Mouse (Mus musculus) spleen, postnatal 36 days (tissue): ENCODE measurements at regions not wholly inside any gene's neighbourhood (a gene's known extent, or its start where the extent isn't known, plus 50 kb on each side); places are given as distances from the start of the nearest gene placed in this dataset.

Experiments
- DNase-seq, 2 experiments: peaks; one replicate each; pipeline ENCODE4 v3.0.0; 2022; ENCODE audit warnings: low spot score in 2 of 2, mixed read lengths in 1 of 2

DNA sequence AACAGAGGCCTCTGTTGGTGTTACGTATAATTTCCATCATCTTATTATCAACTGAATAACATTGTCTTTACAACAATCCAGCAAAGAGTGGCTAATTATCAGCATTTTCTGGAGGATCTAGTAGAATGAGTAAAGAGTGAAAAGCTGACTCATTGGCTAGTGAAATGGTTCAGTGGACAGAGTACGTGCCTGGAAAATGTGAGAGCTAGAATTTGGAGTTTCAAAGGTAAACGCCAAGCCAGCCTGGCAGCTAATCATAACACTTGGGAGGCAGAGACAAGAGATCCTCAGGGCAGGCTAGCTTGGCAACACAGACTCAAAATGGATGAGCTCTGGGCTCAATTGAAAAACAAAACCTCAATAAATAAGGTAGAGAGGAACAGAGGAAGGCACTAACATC, 2628.0 kb upstream of the Gm7489 start:
- no peak for DNase-seq

DNA sequence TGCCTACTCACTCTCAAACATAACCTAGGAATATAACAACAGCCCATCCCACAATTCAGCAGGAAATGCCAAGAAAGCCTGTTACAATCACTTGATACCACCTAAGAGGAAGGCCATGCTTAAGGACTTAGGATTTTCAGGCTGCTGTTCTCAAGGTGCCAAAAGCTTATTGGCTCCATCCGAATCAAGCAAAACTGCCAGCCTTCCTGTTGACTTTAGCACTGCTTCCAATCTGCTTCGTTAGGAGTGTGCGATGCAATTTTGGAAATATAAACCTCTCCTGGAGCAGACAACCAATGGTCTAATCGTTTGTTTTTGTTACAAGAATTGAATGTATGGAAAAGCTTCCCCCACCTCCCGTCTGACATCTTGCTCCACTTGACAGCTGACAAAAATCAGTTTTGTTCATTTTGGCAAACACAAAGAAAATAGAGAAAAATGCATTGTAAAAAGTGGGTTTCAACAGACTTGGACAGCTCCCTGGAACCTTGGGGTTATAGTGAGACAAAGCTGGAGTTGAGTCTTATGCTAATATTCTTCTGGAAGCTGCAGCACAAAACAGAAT, 2620.0 kb upstream of the Gm7489 start:
- DNase-seq, result no peak

DNA sequence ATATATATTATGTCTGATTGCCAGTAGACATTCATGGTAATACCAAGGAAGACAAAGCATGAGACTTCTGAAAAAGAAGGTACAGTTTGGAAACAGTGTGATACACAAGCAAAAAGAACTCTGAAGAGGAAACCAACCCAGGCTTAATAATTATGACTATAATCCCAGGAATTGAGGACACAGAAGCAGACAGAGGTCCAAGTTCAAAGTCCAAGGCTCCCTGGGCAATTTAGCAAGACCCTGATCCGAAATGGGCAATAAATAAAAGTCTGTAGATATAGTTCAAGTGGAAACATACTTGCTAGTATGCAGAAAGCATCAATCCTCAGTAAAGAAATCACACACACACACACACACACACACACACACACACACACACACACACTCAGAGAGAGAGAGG, 2618.7 kb upstream of the Gm7489 start:
- no peak for DNase-seq

DNA sequence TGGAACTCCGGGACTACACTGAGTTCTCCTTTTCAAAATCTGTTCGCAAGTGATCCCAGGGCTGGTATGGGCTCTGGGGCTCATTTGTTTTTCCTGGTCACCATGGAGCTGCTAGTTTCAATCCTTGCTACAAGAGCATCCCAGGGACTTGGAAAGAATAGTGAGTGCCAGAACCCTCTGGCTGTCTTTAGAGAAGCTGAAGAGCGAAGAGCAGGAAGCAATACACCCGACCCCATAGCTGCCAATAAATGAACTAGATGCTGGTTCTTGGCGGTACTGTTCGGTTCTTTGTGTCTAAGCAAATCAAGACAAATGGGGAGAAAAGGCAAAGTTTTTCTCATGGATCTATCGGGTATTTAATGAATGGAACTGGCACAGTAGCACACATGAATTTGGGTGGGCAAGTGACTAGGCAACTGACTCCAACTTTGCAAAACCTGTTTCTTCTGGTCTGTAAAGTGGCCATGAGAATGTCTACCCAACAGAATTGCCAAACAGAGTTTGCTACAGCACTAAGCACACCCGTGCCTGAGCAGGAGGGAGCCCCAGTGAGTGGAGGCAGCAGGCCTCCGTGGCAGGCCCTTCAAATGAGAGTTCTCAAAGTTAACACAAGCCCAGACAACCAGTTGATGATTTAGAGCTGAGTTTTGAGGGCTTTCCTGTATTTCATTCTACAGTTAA, 2612.9 kb upstream of the Gm7489 start:
- no peak for DNase-seq

DNA sequence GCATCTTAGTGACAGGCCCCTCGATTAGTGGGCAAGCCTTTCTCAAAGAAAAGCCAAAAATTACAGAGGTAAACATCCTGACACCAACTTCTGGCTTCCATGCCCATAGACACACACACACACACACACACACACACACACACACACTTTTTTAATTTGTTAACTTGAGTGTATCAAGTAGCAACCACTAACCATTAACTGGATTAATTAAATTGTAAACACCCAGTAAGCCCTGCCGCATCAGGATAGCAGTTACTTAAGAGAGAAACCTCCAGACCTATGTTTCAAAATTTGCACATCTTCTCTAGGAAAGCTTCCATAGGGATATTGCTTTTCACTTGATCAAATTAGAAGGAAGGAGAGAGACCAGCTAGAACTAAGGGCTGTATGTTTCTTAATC, 2599.4 kb upstream of the Gm7489 start:
- DNase-seq, result no peak

DNA sequence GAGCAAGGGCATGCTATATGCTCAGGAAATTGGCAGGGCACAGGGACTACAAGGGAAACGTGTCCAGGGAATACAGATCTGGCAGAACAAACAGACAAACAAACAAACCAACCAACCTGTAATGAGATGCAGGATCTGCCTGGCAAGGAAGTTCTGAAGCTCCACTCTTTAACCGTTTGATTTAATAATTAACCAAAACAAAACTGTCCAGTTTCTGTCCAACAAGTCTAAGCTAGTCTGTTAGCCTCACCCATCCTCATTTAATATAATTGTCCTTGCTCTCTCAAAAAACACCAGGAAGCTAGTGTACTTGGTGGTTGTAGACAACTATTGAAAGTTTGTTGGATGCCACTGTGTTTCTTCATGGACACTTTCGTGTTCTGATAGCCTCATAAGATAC, 2598.4 kb upstream of the Gm7489 start:
- no peak for DNase-seq

DNA sequence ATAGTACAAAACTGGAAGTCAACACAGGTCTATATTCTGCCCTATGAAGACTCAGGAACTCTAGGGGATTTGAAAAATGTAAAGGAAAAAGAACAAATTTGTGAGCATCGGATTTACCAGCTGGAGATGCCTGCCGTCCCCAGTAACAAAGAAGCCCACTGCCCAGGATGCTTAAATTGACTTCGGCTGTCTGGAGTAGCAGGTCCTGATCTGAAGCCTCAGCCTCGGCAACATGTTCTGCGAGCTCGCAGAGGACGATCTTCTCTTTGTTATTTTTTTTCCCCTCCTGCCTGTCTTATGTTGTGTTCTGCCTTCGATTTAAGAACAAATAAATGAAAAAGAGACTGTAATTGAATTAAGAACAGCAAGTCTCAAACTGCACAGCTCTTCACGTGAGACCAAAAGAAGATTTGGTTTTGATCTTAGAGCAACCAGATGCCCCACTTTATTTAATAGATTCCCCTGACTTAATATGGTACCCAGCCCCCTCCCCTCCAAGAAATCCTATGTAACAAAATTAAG, 2595.7 kb upstream of the Gm7489 start:
- no peak for DNase-seq

DNA sequence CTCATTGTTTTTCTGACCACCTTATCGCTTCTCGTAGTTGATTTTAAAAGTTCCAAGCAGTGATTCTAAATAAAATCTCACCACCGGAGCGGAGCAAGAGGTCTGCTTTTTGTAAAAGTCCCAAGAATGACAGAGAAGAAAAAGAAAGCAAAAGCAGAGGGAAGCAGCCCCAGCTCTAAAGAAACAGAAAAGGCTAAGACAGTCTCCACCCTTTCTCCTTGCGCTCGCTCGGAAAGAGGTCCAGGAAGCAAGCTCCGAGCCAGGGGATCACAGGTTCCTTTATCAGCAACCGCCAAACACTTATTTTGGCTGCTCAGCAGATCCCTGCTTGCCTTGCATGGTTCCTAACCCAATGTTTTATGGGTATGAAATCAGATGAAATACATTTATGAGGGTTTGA, 2594.8 kb upstream of the Gm7489 start:
- DNase-seq, result no peak

DNA sequence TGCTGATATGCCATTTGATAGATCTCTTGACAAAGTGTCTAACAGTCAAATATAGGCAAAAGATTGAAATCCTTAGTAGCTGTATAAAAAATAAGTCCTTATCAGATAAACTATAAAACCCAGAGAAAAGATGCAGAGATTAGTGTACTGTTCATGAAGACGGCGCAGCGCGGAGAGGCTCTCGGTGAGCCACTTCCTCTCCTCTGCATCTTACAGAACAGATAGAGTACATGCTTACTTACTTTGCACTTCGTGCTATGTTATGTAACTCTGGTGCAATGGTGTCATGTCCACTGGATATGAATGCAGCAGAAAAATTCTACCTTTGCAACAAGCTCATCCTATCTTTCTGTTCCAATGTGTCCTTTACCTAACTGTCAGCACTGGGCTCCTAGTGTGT, 2593.5 kb upstream of the Gm7489 start:
- DNase-seq, result no peak

DNA sequence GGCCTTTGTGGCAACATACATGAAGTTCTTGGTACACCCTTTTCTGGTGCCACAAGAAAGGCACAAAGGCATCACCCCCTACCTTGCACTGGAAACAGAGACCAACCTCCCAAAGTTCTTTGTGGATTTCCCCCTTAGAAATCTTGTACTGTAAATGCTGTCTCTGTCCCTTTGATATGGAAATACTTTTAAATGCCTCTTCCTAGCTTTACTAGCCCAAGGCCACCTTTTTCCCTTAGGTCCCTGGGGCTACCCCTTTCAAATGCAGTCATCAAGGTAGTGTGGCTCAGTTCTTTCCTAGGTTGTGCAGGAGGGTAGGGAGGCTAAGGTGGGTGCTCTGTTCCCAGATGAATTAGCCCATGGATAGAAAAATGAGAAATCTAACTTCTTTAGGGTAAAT, 2587.9 kb upstream of the Gm7489 start:
- DNase-seq, result no peak

DNA sequence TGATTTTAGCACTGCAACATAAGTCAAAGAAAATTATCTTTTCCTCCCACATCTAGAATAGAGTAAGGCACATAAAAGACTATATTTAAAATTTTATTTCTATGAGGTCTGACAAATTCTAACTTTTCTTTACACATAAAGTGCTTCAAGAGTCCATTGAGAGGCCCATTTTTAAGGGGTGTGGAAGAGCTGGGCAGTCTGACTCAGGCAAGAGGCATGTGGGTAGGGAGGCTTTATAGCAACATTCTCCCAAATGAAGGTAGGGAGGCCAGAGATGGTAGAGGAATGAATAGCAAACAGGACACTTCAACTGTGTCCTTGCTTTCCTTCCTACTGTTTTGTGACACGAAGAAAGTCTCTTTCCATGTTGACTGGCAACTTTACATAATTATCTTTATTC, 2566.6 kb upstream of the Gm7489 start:
- no peak for DNase-seq

DNA sequence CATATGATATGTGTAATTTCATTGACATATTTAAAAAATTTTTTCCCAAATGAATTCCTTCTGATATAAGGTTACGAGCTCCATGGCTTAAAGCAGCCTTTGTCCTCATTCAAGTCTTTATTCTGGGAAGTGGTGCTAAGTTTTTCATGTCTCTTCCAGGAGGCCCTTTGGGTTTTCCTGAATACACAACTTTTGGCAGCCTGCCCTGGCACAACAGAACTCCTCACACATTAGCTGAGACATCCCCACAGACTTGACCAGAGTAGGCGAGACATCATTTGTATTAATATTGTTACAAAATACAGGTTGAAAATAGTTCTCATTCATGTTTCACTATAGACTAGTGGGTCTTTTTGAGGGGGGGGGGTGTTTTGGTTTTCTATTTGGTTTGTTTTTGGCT, 2565.9 kb upstream of the Gm7489 start:
- DNase-seq, result no peak

DNA sequence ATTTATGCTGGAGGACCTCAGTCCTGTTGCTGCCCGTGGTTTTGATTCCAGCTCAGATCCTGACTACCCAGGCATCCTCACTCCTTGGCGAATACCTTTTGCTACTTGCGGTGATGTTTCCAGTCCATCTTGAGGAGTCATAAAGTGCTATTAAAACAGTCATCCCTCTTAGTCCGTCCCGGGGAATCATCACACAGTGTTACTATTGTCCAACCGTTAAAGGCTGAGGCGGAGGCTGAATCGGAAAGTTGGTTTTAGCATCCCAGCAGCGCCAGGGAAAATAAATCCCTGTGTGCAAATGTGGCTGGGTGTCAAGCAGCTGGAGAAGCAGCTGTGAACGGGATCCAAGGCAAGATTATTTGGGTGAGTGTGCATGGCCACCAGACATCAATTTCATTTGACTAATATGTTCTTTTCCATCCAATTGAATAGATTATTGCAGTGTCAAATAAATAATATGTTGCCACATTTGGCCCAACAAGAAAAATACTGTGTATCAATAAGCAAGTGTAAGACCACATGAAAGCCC, 2564.3 kb upstream of the Gm7489 start:
- DNase-seq, result no peak

DNA sequence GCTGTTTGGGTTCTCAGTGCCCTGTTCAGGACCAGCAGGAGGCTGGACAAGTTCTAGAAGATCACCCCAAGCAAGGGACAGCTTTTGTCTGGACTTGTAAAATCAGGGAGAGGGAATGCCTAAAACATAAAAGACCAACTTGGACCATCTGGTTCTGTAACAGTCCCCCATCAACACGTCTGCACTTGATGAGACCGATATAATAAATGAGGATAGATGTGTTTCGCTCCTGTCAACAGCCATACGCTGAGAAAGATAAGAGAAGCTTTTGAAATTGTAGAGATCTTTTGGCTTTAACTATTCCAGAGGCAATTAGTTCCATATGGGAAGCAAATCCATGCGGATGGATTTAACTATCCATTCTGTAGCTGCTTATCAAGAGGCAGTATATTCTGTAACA, 2561.4 kb upstream of the Gm7489 start:
- no peak for DNase-seq

DNA sequence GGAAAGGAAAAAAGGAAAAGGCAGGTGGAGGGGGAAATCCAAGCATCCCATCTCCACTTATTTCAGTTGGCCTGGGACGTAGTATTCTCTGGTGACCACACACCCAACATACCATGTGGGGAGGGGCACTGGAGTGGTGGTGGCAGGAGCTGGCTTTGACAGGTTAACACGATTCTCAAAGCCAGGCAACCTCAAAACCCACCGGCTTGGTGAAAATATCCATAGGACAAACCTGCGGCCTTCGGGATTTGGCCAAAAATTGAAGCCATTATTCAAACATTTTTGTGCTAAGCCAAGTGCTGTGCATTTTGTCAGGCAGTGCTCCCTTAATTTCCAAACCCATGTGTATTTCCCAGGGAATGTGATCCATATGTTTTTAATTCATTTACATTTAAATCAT, 2560.5 kb upstream of the Gm7489 start:
- no peak for DNase-seq

DNA sequence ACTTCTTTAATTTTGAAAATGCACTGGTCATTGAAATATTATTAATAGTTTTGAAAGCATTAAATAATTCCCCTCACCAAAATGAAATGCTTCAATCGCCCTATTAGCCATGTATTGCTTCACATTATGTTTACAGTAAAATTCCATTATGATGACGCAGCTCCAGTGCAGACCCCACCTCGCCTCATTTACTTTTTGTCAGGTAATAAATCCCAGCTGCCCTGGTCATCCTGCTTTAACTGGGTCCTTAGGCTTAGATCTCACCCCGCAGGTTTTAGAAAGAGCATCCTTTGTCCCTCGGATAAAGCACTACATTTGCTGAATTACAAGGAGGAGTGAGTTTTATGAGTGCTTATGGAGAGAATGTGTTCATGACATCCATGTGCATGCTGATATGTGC, 2557.0 kb upstream of the Gm7489 start:
- DNase-seq, result no peak

DNA sequence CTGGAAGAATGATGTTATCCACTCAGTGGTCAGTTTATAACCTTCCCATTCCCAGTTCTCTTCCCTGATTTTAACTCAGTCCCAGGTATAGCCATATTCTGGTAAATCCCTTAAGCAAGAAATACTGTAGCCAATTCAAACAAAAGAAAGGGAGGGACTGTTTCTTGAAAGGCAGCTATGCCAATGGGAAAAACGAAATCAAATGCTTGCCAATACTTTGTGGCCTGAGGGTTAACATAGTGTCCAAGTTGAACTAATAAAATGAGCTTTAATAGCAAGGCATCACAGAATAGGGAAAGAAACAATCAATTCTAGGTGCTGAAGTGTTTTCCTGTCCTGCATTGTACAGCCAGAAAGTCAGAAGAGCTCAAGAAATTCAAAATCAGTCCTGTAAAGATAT, 2548.3 kb upstream of the Gm7489 start:
- DNase-seq, result no peak

DNA sequence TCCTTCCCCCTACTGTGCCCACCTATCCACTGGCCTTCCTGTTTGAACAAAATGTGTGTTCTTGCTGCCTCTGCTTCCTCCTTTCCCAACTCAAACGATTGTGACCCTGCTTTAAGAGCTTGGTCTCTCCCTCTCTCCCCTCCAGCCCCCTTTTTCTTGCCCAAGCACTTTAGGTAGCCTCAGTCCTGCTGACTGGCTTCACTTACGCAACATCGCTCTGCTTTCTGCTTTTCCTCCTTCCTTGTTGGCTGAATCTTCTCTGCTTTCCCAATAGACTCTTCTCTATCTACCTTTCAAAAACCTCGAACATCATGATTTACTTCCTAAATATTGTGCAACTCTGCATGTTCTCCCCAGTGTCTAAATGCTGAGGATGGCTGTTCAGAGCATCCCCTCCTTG, 2538.4 kb upstream of the Gm7489 start:
- DNase-seq, result no peak

DNA sequence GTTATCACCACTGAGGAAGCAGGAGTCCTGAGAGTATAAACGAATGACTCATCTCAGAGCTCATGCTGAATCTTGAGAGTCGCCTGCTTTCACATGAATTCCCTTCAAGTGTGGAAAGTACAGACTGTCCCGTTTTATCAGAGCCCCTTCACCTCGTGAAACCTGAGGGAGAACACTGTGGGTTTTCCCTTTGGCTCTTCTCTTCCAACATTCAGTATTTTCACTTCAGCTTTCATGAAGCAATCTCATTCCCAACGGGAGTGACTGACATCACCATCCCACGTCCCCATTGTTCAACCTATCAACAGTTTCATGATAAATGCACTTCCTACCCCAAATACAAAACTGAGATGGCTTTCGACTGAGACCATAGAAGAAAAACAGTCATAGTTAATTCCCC, 2521.3 kb upstream of the Gm7489 start:
- no peak for DNase-seq

DNA sequence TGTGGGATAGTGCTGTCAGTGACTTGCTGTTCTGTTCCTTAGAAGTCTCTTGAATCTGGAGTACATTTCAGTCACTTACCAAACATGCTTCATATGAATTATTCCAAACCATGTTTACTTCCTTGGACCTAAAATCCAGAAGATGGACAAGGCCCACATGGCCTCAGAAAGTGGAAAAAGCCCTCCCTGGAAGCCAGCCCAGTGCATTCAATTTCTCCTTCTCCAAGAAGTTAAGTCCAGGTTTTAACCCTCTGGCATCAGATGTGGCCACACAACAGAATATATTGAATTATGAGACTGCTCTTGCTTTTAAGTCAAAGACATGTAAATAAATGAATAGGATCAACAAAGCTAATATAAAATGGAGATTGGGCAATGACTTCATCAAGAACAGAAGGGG, 2513.5 kb upstream of the Gm7489 start:
- DNase-seq, result no peak

DNA sequence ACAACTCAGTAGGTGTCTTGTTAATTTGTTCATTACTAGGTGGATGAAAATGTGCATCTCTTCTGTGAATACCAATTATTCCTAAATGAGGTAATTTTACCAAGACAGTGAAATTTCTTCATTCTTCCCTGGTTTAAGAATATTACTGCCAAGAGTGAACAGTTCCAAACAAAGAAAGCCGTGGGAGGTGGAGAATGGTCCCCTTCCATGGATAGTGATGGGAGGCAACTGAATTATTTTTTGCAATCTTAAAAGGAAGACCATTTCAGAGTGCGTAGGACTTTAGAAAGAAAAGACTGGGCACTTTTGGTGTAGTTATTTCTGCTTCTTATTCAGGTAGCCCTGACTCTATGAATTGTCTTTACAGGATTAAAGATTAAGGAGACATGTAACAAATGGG, 2494.3 kb upstream of the Gm7489 start:
- DNase-seq, result no peak

DNA sequence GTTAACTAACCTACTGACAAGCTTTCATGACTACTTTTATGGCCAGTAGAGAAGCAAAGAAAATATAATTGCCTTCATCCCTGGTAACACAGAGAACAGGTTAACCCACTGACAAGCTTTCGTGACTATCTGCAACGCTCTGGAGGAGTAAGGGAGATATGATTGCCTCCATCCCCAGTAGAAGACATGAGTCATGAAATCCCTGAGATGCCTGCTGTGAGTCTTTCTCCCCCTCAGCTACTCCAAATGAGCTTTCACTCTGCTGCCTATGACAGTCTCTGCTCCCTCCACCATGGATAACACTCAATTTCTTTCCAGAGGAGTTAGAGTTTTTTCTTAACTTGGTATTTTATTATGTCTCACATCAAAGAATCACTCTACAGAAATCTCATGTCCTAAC, 2493.4 kb upstream of the Gm7489 start:
- no peak for DNase-seq
